Mouse (Mus musculus): ENCODE measurements around the gene Taf12.

DNA sequence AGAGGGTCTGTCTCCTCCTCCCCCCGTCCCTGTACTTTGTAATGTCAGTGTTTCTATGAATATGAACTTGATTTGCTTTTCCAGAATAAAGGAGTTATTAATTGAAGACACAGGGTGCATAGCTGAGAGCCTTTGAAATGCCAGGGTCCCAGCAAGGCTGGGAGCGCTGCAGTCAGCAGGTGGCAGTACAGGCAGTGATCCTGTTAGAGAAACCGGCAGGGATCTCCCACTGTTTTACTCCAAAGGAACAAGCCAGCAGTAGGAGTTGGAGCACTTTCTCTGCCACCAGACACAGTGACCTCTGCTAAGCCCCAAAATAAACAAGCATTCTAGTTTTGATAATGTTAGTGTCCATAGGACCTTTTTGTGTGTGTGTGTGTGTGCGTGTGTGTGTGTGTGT, 18.8 kb downstream of the Taf12 start:
- no peak for TF ChIP-seq POLR2A (IDR thresholded peaks at IDR 0.05; ENCODE audit: borderline replicate concordance, low read depth, low read length)
- peak; percentile 24; the same call in 1 of the 2 replicates for TF ChIP-seq CTCF (IDR thresholded peaks at IDR 0.05; ENCODE audit: low read depth, low read length)

Measured in bone marrow macrophage, adult 2 months (primary cell).